Mouse (Mus musculus) urinary bladder, postnatal 10 days (tissue): Measurements from ENCODE around the gene Tmem59l.
"Not testable (repeated sequence)": the region's sequence is repeated elsewhere in the genome, so short reads cannot be mapped to it uniquely, and the experiment has no call there.

Experiments used
- DNase-seq: peaks from one replicate; pipeline ENCODE4 v3.0.0; 2022; ENCODE audit warnings: low spot score

Tmem59l gene

GRCm38 (mm10) chr8:70486941-70487520, at the start of gene Tmem59l:
Gene Tmem59l, minus strand, starts transcription at chr8:70487358.
- DNase-seq: no peak

GRCm38 (mm10) chr8:70535701-70536100, 48.5 kb upstream of the Tmem59l start:
- no peak for DNase-seq

- no peak for DNase-seq
Observed at GRCm38 (mm10) chr8:70535221-70535620, 48.1 kb upstream of the Tmem59l start.

- DNase-seq: no peak
Observed at GRCm38 (mm10) chr8:70534281-70534680, 47.1 kb upstream of the Tmem59l start.

GRCm38 (mm10) chr8:70530314-70530713, 43.2 kb upstream of the Tmem59l start:
- DNase-seq: no peak

GRCm38 (mm10) chr8:70529741-70530161, 42.6 kb upstream of the Tmem59l start:
- no peak for DNase-seq

GRCm38 (mm10) chr8:70529299-70529698, 42.1 kb upstream of the Tmem59l start:
- no peak for DNase-seq

- DNase-seq: no peak
Observed at GRCm38 (mm10) chr8:70528182-70528797, 41.1 kb upstream of the Tmem59l start.

- DNase-seq: peak; percentile 95
Observed at GRCm38 (mm10) chr8:70527512-70528181, 40.5 kb upstream of the Tmem59l start, which contains the start of the genes Fkbp8 and Kxd1. Gene Fkbp8, plus strand, starts transcription at chr8:70527724. Gene Kxd1, minus strand, starts transcription at chr8:70527956.

- DNase-seq: no peak
Observed at GRCm38 (mm10) chr8:70527111-70527511, 40.0 kb upstream of the Tmem59l start.

- peak; percentile 85 for DNase-seq
Observed at GRCm38 (mm10) chr8:70522592-70523403, 35.6 kb upstream of the Tmem59l start.

GRCm38 (mm10) chr8:70519606-70520005, 32.4 kb upstream of the Tmem59l start:
- no peak for DNase-seq

GRCm38 (mm10) chr8:70519043-70519442, 31.9 kb upstream of the Tmem59l start:
- DNase-seq: no peak

GRCm38 (mm10) chr8:70517940-70518643, 30.9 kb upstream of the Tmem59l start:
- no peak for DNase-seq

- DNase-seq: no peak
Observed at GRCm38 (mm10) chr8:70513441-70513840, 26.3 kb upstream of the Tmem59l start.

- no peak for DNase-seq
Observed at GRCm38 (mm10) chr8:70512253-70512903, 25.2 kb upstream of the Tmem59l start.

GRCm38 (mm10) chr8:70511770-70512169, 24.6 kb upstream of the Tmem59l start:
- DNase-seq: no peak

GRCm38 (mm10) chr8:70511174-70511573, 24.0 kb upstream of the Tmem59l start:
- not testable (repeated sequence) for DNase-seq

GRCm38 (mm10) chr8:70510228-70510915, 23.2 kb upstream of the Tmem59l start, which contains the start of gene Uba52:
Gene Uba52, minus strand, starts transcription at chr8:70510801.
- DNase-seq: peak; percentile 90

- no peak for DNase-seq
Observed at GRCm38 (mm10) chr8:70509281-70509952, 22.3 kb upstream of the Tmem59l start.
